Mouse (Mus musculus) neural tube, embryonic 11.5 days (tissue): Measurements from ENCODE around the gene Rtn4rl1. TPM values are rescaled to one million over a fixed set of nuclear protein-coding genes. Genes with fewer than 3 reads are reported as not detected.
"Not testable (repeated sequence)": the region's sequence is repeated elsewhere in the genome, so short reads cannot be mapped to it uniquely, and the experiment has no call there.

Experiments
- ATAC-seq: fragments of 200-750 bp; cut with Nextera tagmentation; 2 replicates; pipeline ENCODE4 v1.8.0; 2017; ENCODE audit warnings: moderate number of reproducible peaks, mild to moderate bottlenecking, moderate TSS enrichment, moderate library complexity; ENCODE audit not compliant: insufficient read depth, low FRiP score, low TSS enrichment
- DNase-seq: peaks from one replicate; pipeline ENCODE4 v3.0.0-alpha.2; 2015; ENCODE audit warnings: low spot score
- H3K27ac ChIP-seq: fragments of 300-500 bp; sonication (generic); 2 replicates; pipeline ENCODE4 v1.5.1; 2014; ENCODE audit warnings: low read depth, mild to moderate bottlenecking, low read length
- H3K27me3 ChIP-seq: fragments of 300-500 bp; sonication (generic); 2 replicates; pipeline ENCODE4 v1.6.1; 2014; ENCODE audit warnings: mild to moderate bottlenecking, low read length, mixed read lengths; ENCODE audit not compliant: control insufficient read depth, insufficient read depth
- H3K36me3 ChIP-seq: fragments of 300-500 bp; sonication (generic); 2 replicates; pipeline ENCODE4 v1.6.1; 2014; ENCODE audit warnings: mild to moderate bottlenecking, low read length, moderate library complexity, mixed read lengths; ENCODE audit not compliant: control insufficient read depth, insufficient read depth
- H3K4me1 ChIP-seq: fragments of 300-500 bp; sonication (generic); 2 replicates; pipeline ENCODE4 v1.6.1; 2014; ENCODE audit warnings: low read length, mixed read lengths; ENCODE audit not compliant: control insufficient read depth, insufficient read depth
- H3K4me2 ChIP-seq: fragments of 300-500 bp; sonication (generic); 2 replicates; pipeline ENCODE4 v1.6.1; 2014; ENCODE audit warnings: low read depth, mild to moderate bottlenecking, moderate library complexity
- H3K4me3 ChIP-seq: fragments of 300-500 bp; sonication (generic); 2 replicates; pipeline ENCODE4 v1.5.1; 2014; ENCODE audit warnings: low read depth, low read length
- H3K9ac ChIP-seq: fragments of 300-500 bp; sonication (generic); 2 replicates; pipeline ENCODE4 v1.6.1; 2014; ENCODE audit warnings: mild to moderate bottlenecking, low read length
- H3K9me3 ChIP-seq: fragments of 300-500 bp; sonication (generic); 2 replicates; pipeline ENCODE4 v1.6.1; 2016; ENCODE audit warnings: low read length; ENCODE audit not compliant: control insufficient read depth
- whole genome bisulfite sequencing: fragments of 180-500 bp; shearing (Covaris S2); extraction: QIAGEN DNeasy Blood & Tissue Kit; methylation state at CpG from one replicate; pipeline ENCODE4 v1.1.7; 2014; 5-methylcytosine and 5-hydroxymethylcytosine counted together
- polyA plus RNA-seq: library from polyadenylated mRNA; unstranded; fragments of >200 nt; fragmentation: Nextera tagmentation; extraction: Ambion mirVana; gene quantifications from 2 replicates; pipeline ENCODE4 v1.2.1, GENCODE M21; 2014

Rtn4rl1 gene
- polyA plus RNA-seq, 1 experiment from 2014 or later: 6.0 TPM

- ATAC-seq: no peak
- H3K9ac ChIP-seq: no peak overlapping the region
- H3K27me3 ChIP-seq: peaks cover 23% of the 10 kb centered on the region
- peak overlapping the region; percentile 19; the same call in 1 of the 2 replicates for H3K4me2 ChIP-seq
- 11% methylated on average over 13 of the region's 13 CpGs for WGBS
- no peak overlapping the region for H3K4me3 ChIP-seq
- no peak for DNase-seq
- H3K27ac ChIP-seq: no peak overlapping the region
- H3K36me3 ChIP-seq: no peaks in the 10 kb centered on the region
- peaks cover 21% of the 10 kb centered on the region; the same call in 1 of the 2 replicates for H3K4me1 ChIP-seq
- H3K9me3 ChIP-seq: no peaks in the 10 kb centered on the region
These were observed 89.0 kb downstream of the Rtn4rl1 start for GRCm38 (mm10) chr11:75282496-75283120.

- not testable (repeated sequence) for H3K27ac ChIP-seq, H3K9me3 ChIP-seq, H3K9ac ChIP-seq, H3K4me2 ChIP-seq, ATAC-seq, H3K36me3 ChIP-seq, H3K4me3 ChIP-seq, DNase-seq
- Histone ChIP-seq H3K27me3 (peaks cover 23% of the 10 kb centered on the region), H3K4me1 (peaks cover 21% of the 10 kb centered on the region; the same call in 1 of the 2 replicates)
- 68% methylated on average over 3 of the region's 3 CpGs for WGBS
These were observed 90.2 kb downstream of the Rtn4rl1 start for GRCm38 (mm10) chr11:75283784-75284183.

DNA sequence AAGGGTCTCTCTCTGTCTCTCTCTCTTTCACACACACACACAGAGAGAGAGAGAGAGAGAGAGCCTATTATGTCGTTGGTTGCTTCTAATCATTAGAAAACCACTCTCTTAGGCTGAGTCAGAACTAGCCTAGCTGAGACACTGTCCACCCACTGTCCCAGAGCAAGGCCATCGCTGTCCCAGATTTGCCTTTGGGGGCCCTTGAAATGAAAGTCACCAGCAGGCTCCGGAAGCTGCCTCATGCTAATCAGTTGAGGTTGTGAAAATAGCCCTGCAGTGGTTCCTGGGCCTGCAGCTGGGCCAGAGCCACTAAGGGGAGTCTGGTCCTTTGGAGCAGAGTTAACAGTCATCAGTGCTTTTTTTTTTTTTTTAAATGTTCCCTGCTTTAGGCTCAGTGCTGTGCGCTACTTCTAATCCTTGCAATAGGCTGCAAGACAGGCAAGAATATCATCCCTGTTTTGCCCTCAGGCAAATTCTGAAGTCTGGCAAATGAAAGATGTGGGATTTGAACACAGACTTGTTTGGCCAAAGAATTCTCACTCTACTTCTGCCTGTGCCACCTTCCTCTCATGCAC, 92.4 kb downstream of the Rtn4rl1 start:
- no peak overlapping the region for H3K9ac ChIP-seq
- no peak for ATAC-seq
- H3K4me2 ChIP-seq: no peak overlapping the region
- H3K4me1 ChIP-seq: peaks cover 11% of the 10 kb centered on the region; the same call in 1 of the 2 replicates
- H3K36me3 ChIP-seq: no peaks in the 10 kb centered on the region
- no peaks in the 10 kb centered on the region for H3K9me3 ChIP-seq
- H3K4me3 ChIP-seq: no peak overlapping the region
- DNase-seq: no peak
- no peak overlapping the region for H3K27ac ChIP-seq
- peaks cover 23% of the 10 kb centered on the region for H3K27me3 ChIP-seq
- WGBS: 47% methylated on average over 4 of the region's 4 CpGs

- Histone ChIP-seq H3K27ac (no peak overlapping the region), H3K9me3 (no peaks in the 10 kb centered on the region), H3K27me3 (peaks cover 20% of the 10 kb centered on the region), H3K4me3 (no peak overlapping the region), H3K4me2 (no peak overlapping the region), H3K4me1 (peaks cover 10% of the 10 kb centered on the region; the same call in 1 of the 2 replicates), H3K9ac (no peak overlapping the region), H3K36me3 (no peaks in the 10 kb centered on the region)
- DNase-seq (no peak), ATAC-seq (no peak)
- WGBS: 87% methylated on average over 4 of the region's 4 CpGs
These were observed 93.3 kb downstream of the Rtn4rl1 start for GRCm38 (mm10) chr11:75286868-75287267.

DNA sequence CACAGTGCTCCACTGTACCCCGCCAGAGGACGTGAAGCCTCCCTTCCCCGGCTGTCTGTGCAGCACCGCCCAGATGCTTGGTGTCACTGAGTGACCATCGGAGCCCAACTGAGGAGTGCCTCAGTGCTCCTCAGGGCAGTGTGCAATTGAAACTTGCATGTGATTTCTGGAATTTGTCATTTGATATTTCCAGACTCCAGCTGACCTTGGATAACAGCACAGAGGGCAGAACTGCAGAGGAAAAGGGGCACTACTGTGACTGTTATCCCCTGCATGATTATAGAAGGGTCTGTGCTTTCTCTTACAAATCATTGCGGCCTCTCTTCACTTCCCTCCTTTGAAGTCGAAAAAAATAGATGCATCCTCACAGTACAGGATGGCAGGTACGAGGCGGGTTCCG, 94.4 kb downstream of the Rtn4rl1 start:
- H3K9ac ChIP-seq: no peak overlapping the region
- ATAC-seq: no peak
- H3K9me3 ChIP-seq: no peaks in the 10 kb centered on the region
- no peak overlapping the region for H3K4me2 ChIP-seq
- no peak overlapping the region for H3K27ac ChIP-seq
- H3K27me3 ChIP-seq: peaks cover 15% of the 10 kb centered on the region
- H3K4me1 ChIP-seq: no peaks in the 10 kb centered on the region
- no peak for DNase-seq
- H3K36me3 ChIP-seq: no peaks in the 10 kb centered on the region
- 80% methylated on average over 10 of the region's 10 CpGs for WGBS
- no peak overlapping the region for H3K4me3 ChIP-seq

DNA sequence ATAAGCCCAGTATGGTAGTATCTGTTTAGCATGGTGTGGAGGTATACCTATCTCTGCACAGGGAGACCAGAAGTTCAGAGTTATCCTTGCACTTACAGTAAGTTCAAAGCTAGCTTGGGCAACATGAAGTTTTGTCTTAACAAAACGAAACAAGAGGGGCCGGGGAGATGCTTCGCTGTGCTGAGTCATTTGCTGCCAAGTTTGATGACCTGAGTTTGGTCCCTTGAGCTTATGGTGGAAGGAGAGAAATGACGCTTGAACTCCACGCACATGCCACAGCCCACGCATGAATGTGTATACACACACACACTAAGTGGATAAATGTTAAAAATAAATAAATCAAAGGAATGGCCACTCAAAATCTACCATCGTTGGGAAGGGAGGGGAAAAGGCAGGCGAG, 94.9 kb downstream of the Rtn4rl1 start:
- no peak for ATAC-seq
- H3K27ac ChIP-seq: no peak overlapping the region
- no peak overlapping the region for H3K9ac ChIP-seq
- H3K27me3 ChIP-seq: peaks cover 10% of the 10 kb centered on the region
- no peak overlapping the region for H3K4me3 ChIP-seq
- no peak overlapping the region for H3K4me2 ChIP-seq
- H3K4me1 ChIP-seq: no peaks in the 10 kb centered on the region
- no peaks in the 10 kb centered on the region for H3K36me3 ChIP-seq
- no peak for DNase-seq
- 90% methylated on average over 8 of the region's 8 CpGs for WGBS
- no peaks in the 10 kb centered on the region for H3K9me3 ChIP-seq

DNA sequence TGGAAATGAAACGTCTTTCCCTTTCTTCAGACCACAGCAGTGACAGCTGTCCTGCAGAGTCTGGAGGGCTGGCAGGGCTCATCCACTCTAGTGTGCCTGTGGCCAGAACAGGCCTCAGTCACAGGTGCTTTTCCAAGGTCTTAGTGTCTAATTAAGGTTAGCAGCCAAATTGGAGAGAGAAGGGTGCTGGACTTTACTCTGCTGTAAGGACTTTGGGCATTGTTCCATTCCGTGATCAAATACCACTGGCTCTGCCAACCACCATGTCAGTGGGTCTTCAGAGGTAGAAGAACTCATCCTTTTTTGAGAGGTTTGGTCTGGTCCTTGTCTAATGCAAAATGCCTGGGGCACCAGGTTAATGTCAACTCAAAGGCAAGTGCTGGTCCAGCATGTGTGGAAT, 95.5 kb downstream of the Rtn4rl1 start:
- Histone ChIP-seq H3K9me3 (no peaks in the 10 kb centered on the region), H3K27me3 (peaks cover 12% of the 10 kb centered on the region), H3K9ac (no peak overlapping the region; the same call in 1 of the 2 replicates), H3K4me1 (no peaks in the 10 kb centered on the region), H3K4me2 (no peak overlapping the region), H3K4me3 (no peak overlapping the region), H3K27ac (no peak overlapping the region), H3K36me3 (no peaks in the 10 kb centered on the region)
- 65% methylated on average over 2 of the region's 2 CpGs for WGBS
- DNase-seq (no peak), ATAC-seq (no peak)

GRCm38 (mm10) chr11:75290566-75291271, 97.1 kb downstream of the Rtn4rl1 start:
- Histone ChIP-seq H3K9ac (no peak overlapping the region), H3K36me3 (no peaks in the 10 kb centered on the region), H3K27me3 (peaks cover 14% of the 10 kb centered on the region), H3K4me3 (no peak overlapping the region), H3K4me2 (no peak overlapping the region), H3K4me1 (no peaks in the 10 kb centered on the region), H3K27ac (no peak overlapping the region), H3K9me3 (no peaks in the 10 kb centered on the region)
- DNase-seq (peak; percentile 88), ATAC-seq (peak; percentile 55; the same call in 1 of the 2 replicates)
- 17% methylated on average over 6 of the region's 6 CpGs for WGBS
